Mouse (Mus musculus) midbrain, embryonic 12.5 days (tissue): ENCODE data around the gene Tsen2. TPM values are rescaled to one million over a fixed set of nuclear protein-coding genes. Genes with fewer than 3 reads are reported as not detected.

Source experiments
- ATAC-seq: fragments of 200-750 bp; cut with Nextera tagmentation; 2 replicates; pipeline ENCODE4 v1.8.0; 2017; ENCODE audit warnings: low read depth, moderate TSS enrichment, moderate library complexity; ENCODE audit not compliant: low FRiP score
- H3K27ac ChIP-seq: fragments of 300-500 bp; sonication (generic); replicated peaks from 2 replicates; pipeline ENCODE4 v1.5.1; 2016; ENCODE audit warnings: mild to moderate bottlenecking
- H3K27me3 ChIP-seq: fragments of 300-500 bp; sonication (generic); 2 replicates; pipeline ENCODE4 v1.6.1; 2016; ENCODE audit warnings: mild to moderate bottlenecking
- H3K36me3 ChIP-seq: fragments of 300-500 bp; sonication (generic); 2 replicates; pipeline ENCODE4 v1.6.1; 2016
- H3K4me1 ChIP-seq: fragments of 300-500 bp; sonication (generic); 2 replicates; pipeline ENCODE4 v1.6.1; 2016
- H3K4me2 ChIP-seq: fragments of 300-500 bp; sonication (generic); replicated peaks from 2 replicates; pipeline ENCODE4 v1.6.1; 2016; ENCODE audit warnings: mild to moderate bottlenecking, moderate library complexity
- H3K4me3 ChIP-seq: fragments of 300-500 bp; sonication (generic); 2 replicates; pipeline ENCODE4 v1.5.1; 2016; ENCODE audit warnings: mild to moderate bottlenecking
- H3K9ac ChIP-seq: fragments of 300-500 bp; sonication (generic); replicated peaks from 2 replicates; pipeline ENCODE4 v1.6.1; 2016; ENCODE audit warnings: mild to moderate bottlenecking, moderate library complexity
- H3K9me3 ChIP-seq: fragments of 300-500 bp; sonication (generic); 2 replicates; pipeline ENCODE4 v1.6.1; 2016; ENCODE audit warnings: mild to moderate bottlenecking
- WGBS: fragments of 180-500 bp; shearing (Covaris S2); methylation state at CpG from one replicate; pipeline ENCODE4 v1.1.7; 2016; 5-methylcytosine and 5-hydroxymethylcytosine counted together
- polyA plus RNA-seq: library from polyadenylated mRNA; unstranded; fragments of >200 nt; fragmentation: Nextera tagmentation; extraction: Ambion mirVana; gene quantifications from 2 replicates; pipeline ENCODE4 v1.2.1, GENCODE M21; 2016

The Tsen2 gene
- polyA plus RNA-seq, 1 experiment from 2014 or later, result 30.5 TPM

DNA sequence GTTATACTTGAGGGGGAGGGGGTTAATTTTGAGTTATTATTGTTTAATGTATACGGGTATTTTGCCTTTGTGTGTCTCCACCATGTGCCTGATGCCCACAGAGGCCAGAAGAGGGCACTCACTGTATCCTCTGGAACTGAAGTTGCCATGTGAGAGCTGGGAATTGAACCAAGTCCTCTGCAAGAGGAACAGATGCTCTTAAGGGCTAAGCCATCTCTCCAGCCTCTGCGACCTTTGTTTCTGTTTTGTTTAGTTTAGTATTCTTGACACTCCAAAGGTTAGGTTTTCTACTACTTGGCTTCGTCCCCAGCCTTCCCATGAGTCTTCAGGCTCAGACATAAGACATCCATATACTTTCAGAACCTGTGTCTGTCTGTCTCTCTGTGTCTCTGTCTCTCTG, 39.7 kb downstream of the Tsen2 start:
- no peak overlapping the region for H3K4me3 ChIP-seq
- H3K4me2 ChIP-seq, result no peak overlapping the region
- H3K27ac ChIP-seq, result no peak overlapping the region
- peaks cover 7% of the 10 kb centered on the region; the same call in 1 of the 2 replicates for H3K36me3 ChIP-seq
- no peaks in the 10 kb centered on the region for H3K27me3 ChIP-seq
- no peak for ATAC-seq
- no peaks in the 10 kb centered on the region for H3K4me1 ChIP-seq
- 75% methylated on average over 3 of the region's 3 CpGs for WGBS
- no peaks in the 10 kb centered on the region for H3K9me3 ChIP-seq
- no peak overlapping the region for H3K9ac ChIP-seq

DNA sequence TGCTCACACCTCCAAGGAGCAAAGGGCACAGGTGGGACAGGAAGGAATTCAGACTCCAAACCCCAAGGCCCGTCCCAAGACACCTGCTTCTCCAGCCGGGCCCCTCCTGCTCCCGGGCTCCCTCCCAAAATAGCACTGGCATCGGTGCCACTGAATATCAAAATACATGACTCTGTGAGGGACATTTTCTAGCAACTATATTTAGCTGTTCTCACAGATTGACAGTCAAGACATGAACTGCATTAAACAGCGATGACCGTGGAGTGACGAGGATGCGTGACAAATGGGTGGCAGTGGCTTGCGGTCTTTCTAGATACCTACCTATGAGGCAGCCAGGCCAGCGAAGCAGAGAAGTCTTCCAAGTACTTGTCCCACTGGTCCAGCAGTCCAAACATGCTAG, 41.9 kb downstream of the Tsen2 start:
- 86% methylated on average over 10 of the region's 10 CpGs for WGBS
- ATAC-seq, result no peak
- Histone ChIP-seq H3K36me3 (no peaks in the 10 kb centered on the region), H3K9me3 (no peaks in the 10 kb centered on the region), H3K27ac (no peak overlapping the region), H3K4me2 (no peak overlapping the region), H3K9ac (no peak overlapping the region), H3K4me1 (no peaks in the 10 kb centered on the region), H3K27me3 (no peaks in the 10 kb centered on the region), H3K4me3 (no peak overlapping the region)

DNA sequence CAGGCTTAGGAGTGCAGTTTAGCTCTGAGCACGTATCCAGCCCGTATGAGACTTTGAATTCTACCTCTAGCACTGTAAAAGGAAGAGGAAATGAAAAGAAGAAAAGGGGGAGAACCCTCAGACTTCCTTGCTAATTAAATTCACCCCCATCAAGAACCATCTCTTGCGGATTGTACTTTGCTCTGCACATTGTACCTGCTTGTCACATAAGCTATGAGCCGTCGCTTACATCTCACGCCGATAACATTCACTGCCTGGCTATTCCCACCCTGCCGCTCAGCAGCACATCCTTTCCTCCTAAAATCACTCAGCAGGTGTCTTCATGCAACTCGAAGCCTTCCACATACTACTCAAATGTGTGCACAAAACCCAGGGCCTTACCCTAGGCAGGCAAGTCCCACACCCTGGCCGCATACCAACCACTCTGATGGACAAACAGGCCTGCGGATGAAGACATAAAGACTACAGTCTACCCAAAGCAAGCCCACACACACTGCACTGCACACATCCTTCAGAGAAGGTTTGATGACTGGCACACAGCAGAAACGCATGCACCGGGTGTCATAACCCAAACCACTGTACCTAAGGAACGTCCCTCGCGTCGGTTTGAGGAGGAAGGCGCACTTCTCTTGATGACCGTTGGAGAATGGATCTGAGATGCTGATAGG, 47.4 kb downstream of the Tsen2 start:
- no peak for ATAC-seq
- Histone ChIP-seq H3K9me3 (no peaks in the 10 kb centered on the region), H3K27ac (no peak overlapping the region), H3K36me3 (no peaks in the 10 kb centered on the region), H3K27me3 (no peaks in the 10 kb centered on the region), H3K4me2 (no peak overlapping the region), H3K9ac (no peak overlapping the region), H3K4me1 (no peaks in the 10 kb centered on the region), H3K4me3 (no peak overlapping the region)
- 89% methylated on average over 19 of the region's 19 CpGs for WGBS

DNA sequence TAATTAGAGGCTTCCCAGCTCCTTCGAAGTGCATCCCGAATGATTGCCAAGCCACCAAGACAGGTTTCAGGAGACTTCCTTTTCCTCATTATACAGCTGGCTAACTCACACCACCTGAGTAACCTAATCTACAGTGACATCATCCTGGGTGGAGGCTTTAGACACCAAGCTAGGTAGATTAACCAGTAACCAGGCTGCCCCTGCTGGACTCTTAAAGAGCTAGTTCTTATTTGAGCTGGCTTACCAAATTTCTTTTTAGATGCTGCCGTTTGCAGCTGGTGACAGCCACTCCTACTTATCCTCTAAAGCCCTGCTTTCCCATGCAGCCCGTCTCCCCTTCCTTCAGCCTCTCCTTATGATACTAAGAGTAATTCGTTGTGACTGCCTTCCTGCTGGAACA, 48.0 kb downstream of the Tsen2 start, which contains the start of gene Mkrn2os:
Mkrn2os (minus strand) TSS at position 119 of the 400 bp plus-strand sequence.
- Histone ChIP-seq H3K9ac (no peak within 1 kb of the TSS; the same call in 1 of the 2 replicates), H3K4me1 (no peaks in the 10 kb centered on the region), H3K4me2 (no peak within 1 kb of the TSS), H3K4me3 (no peak within 1 kb of the TSS), H3K27ac (no peak within 1 kb of the TSS), H3K9me3 (no peaks in the 10 kb centered on the region), H3K36me3 (no peaks in the 10 kb centered on the region), H3K27me3 (no peaks in the 10 kb centered on the region)
- ATAC-seq, result no peak
- 70% methylated on average over 5 of the region's 5 CpGs for WGBS

DNA sequence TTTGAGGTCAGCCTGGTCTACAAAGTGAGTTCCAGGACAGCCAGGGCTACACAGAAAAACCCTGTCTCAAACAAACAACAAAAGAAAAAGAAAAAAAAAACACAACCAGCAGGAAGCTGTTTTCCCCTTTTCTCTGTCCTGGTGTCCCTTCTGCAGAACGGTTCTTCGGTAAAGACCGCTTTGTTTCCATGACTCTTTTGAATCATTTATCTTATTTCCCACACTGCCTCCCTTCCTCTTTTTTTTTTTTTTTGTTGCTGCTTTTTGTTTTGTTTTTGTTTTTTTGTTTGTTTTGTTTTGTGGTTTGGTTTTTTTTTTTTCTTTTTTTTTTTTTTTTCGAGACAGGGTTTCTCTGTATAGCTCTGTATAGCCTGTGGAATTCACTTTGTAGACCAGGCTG, 48.8 kb downstream of the Tsen2 start:
- Histone ChIP-seq H3K4me1 (no peaks in the 10 kb centered on the region), H3K4me2 (no peak overlapping the region), H3K9ac (no peak overlapping the region), H3K27ac (no peak overlapping the region), H3K9me3 (no peaks in the 10 kb centered on the region), H3K4me3 (no peak overlapping the region), H3K27me3 (no peaks in the 10 kb centered on the region), H3K36me3 (no peaks in the 10 kb centered on the region)
- no peak for ATAC-seq
- 85% methylated on average over 3 of the region's 4 CpGs for WGBS

DNA sequence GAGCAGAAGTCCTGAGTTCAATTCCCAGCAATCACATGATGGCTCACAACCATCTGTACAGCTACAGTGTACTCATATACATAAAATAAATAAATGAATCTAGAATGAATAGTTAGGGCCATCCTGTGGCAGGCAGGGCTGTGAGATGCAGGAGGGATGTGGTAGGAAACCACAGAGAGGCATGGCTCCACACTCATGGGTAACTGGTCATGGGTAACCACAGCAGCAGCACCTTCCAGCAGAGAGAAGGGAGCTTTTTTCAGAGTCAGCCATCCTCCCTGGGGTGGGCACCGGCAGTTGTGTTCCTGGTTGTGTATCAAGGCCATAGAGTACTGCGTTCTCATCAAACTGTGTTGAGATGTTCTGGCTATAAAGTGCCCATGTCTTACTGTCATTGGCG, 50.0 kb downstream of the Tsen2 start:
- Histone ChIP-seq H3K4me3 (no peak overlapping the region), H3K27me3 (no peaks in the 10 kb centered on the region), H3K9me3 (no peaks in the 10 kb centered on the region), H3K4me1 (no peaks in the 10 kb centered on the region), H3K27ac (no peak overlapping the region), H3K4me2 (no peak overlapping the region), H3K9ac (no peak overlapping the region), H3K36me3 (no peaks in the 10 kb centered on the region)
- WGBS, result 91% methylated on average over 3 of the region's 3 CpGs
- ATAC-seq, result no peak

DNA sequence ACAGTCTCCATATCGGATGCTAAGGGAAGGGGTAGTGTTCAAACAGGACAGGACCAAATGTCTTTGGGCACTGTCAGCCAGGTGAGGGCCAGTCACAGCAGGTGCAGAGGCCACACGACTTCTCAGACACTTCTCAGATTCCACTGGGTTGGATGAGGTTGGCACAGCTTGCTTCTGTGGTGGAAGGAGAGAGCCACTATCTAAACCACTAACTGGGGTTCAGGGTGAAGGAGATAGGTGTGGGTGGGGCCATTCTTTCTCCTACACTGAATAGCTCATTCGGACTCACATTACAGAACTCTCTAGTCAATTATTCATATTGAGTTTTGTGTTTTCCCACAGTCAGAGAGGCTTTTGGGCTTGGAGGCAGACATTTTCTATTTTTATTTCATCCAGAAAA, 51.2 kb downstream of the Tsen2 start:
- Histone ChIP-seq H3K4me1 (no peaks in the 10 kb centered on the region), H3K9ac (no peak overlapping the region), H3K27me3 (no peaks in the 10 kb centered on the region), H3K9me3 (no peaks in the 10 kb centered on the region), H3K27ac (no peak overlapping the region), H3K4me2 (no peak overlapping the region), H3K4me3 (no peak overlapping the region), H3K36me3 (no peaks in the 10 kb centered on the region)
- no peak for ATAC-seq
- 72% methylated on average over 3 of the region's 3 CpGs for WGBS

DNA sequence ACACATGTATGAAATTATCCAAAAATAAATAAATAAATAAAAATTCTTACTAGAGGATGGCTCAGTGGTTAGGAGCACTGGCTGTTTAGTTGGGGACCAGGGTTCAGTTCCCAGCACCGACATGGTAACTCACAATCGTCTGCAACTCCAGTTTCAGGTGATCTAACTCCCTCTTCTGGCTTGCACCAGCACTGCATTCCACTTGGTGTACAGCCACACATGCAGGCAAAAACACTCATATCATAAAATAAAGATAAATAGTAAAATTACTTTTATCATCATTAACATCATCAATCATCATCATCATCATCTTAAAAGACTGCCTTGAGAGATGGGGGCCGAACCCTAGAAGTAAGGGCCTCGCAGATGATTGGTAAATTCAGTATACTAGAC, 56.9 kb downstream of the Tsen2 start:
- Histone ChIP-seq H3K4me2 (peak overlapping the region; percentile 56), H3K9ac (no peak overlapping the region), H3K4me3 (peak overlapping the region; percentile 84), H3K27ac (no peak overlapping the region), H3K27me3 (no peaks in the 10 kb centered on the region), H3K9me3 (no peaks in the 10 kb centered on the region), H3K36me3 (no peaks in the 10 kb centered on the region), H3K4me1 (peaks cover 8% of the 10 kb centered on the region)
- WGBS, result 74% methylated on average over 4 of the region's 4 CpGs
- no peak; the same call in 1 of the 2 replicates for ATAC-seq

DNA sequence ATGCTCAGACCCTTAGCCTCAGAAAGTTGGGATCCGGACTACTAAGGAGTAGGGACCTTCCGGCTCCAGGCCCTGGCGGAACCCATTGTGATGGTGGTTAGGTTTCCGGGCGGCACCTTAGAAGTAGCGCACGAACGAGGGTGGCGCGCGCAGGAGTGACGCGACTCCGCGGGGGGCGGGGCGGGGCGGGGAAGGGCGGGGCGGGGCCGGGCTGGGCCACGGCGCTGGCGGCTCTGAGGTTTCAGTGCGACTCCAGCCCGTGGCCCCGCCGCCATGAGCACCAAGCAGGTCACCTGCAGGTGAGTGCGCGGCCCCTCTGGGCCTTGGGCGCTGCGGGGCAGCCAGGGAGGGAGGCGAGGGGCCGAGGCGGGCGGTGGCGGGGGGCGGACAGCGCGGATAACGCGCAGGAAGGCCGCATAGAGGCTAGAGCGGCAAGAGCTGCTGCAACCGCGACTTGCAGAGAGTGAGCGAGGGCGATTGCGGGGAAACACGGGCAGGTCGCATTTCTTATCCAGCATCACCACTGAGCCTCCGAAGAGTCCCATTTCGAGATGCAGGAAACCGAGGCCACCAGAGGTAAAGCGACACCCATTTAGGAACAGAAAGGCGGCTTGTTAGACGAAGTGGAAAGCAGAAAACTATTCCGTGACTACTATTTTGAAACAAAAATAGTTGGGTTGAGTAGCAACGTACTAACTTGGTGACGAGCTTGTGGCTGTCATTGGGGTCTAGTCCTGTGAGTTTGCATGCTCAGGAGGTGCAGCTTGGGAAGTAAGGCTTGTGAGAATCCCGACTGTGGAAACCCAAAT, 57.5 kb downstream of the Tsen2 start, which contains the start of gene Mkrn2:
Mkrn2 (plus strand) TSS at position 188 of the 809 bp plus-strand sequence.
- Histone ChIP-seq H3K27ac (peak within 1 kb of the TSS; percentile 68), H3K9ac (peak within 1 kb of the TSS; percentile 72), H3K27me3 (no peaks in the 10 kb centered on the region), H3K4me2 (peak within 1 kb of the TSS; percentile 56), H3K4me3 (peak within 1 kb of the TSS; percentile 84), H3K9me3 (no peaks in the 10 kb centered on the region), H3K4me1 (peaks cover 8% of the 10 kb centered on the region), H3K36me3 (no peaks in the 10 kb centered on the region)
- WGBS, result under 1% methylated on average over 49 of the region's 61 CpGs
- peak; percentile 93 for ATAC-seq

DNA sequence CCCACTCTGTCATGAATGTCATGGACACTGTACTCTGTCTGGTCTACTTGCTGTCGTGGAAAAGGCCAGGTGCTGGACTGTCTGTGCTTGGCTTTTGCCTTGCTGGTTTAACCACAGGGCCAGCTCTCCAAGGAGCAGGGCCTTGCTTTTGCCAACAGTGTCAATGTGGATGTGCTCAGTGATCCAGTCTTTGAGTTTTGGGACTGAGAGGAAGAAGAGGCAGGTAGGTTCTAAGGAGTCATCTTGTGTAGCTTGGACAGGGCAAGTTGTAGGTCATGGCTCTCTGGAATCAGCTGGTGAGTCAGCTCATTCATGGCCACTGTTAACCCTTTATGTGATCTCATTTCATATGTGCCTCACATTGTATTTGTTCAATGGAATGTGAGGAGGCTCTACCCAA, 62.0 kb downstream of the Tsen2 start:
- no peak overlapping the region for H3K27ac ChIP-seq
- WGBS, result 84% methylated on average over 1 of the region's 1 CpGs

DNA sequence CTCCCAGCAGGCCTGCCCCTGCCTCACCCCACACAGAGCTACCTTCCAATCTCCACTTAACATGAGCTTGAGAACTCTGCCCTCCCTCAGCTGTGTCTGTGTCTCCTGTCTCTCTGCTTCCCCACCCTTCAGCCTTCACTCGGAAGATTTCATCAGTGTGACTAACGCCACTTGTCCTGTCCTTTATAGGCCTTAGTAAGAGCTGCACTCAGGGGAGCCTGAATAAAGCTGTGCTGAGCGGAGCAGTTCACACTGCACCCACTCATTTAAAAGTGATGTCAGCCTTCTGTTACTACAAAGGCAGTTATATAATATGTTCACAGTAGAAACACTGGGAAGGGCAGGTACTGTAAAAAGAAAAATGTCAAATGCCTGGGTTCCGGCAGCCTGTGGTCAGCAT, 63.0 kb downstream of the Tsen2 start:
- Histone ChIP-seq H3K4me3 (no peak overlapping the region), H3K27ac (no peak overlapping the region), H3K4me1 (peaks cover 6% of the 10 kb centered on the region), H3K9ac (no peak overlapping the region), H3K27me3 (no peaks in the 10 kb centered on the region), H3K4me2 (no peak overlapping the region), H3K9me3 (no peaks in the 10 kb centered on the region), H3K36me3 (peaks cover 30% of the 10 kb centered on the region)
- WGBS, result 79% methylated on average over 4 of the region's 4 CpGs
- ATAC-seq, result no peak

More for the DNA sequence above, 62.0 kb downstream of the Tsen2 start:
- peaks cover 8% of the 10 kb centered on the region for H3K4me1 ChIP-seq
- ATAC-seq, result no peak
- H3K4me2 ChIP-seq, result no peak overlapping the region
- no peaks in the 10 kb centered on the region for H3K9me3 ChIP-seq
- H3K36me3 ChIP-seq, result peaks cover 21% of the 10 kb centered on the region
- no peak overlapping the region for H3K9ac ChIP-seq
- H3K4me3 ChIP-seq, result no peak overlapping the region
- no peaks in the 10 kb centered on the region for H3K27me3 ChIP-seq

DNA sequence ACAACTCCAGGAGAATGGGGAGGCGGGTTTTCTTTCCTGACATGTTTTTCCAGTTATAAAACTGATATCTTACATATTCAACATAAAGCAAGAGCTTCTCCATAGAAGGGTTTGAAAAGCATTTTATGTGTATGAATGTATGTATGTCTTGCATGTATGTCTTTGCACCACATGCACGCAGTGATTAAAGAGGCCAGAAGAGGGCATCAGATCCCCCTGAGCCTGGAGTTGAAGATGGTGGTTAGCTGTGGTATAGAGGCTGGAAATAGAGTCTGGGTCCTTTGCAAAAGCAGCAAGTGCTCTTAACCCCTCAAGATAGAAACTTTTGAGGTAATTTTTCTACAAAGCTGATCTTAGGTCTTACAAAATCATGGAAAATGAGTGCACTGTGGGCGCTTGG, 64.7 kb downstream of the Tsen2 start:
- H3K9ac ChIP-seq, result no peak overlapping the region
- H3K36me3 ChIP-seq, result peaks cover 43% of the 10 kb centered on the region
- H3K4me2 ChIP-seq, result no peak overlapping the region
- no peaks in the 10 kb centered on the region for H3K9me3 ChIP-seq
- no peaks in the 10 kb centered on the region for H3K27me3 ChIP-seq
- 60% methylated on average over 3 of the region's 3 CpGs for WGBS
- H3K4me1 ChIP-seq, result no peaks in the 10 kb centered on the region
- no peak overlapping the region for H3K27ac ChIP-seq
- no peak overlapping the region for H3K4me3 ChIP-seq
- no peak for ATAC-seq
